Mouse (Mus musculus) embryo, embryonic 11.5 days (tissue): Measurements from ENCODE around the gene 2210408I21Rik.

ENCODE experiments used
- DNase-seq: peaks from one replicate; pipeline ENCODE4 v3.0.0-alpha.2; 2012; ENCODE audit warnings: low read depth, low spot score

The 2210408I21Rik gene

DNA sequence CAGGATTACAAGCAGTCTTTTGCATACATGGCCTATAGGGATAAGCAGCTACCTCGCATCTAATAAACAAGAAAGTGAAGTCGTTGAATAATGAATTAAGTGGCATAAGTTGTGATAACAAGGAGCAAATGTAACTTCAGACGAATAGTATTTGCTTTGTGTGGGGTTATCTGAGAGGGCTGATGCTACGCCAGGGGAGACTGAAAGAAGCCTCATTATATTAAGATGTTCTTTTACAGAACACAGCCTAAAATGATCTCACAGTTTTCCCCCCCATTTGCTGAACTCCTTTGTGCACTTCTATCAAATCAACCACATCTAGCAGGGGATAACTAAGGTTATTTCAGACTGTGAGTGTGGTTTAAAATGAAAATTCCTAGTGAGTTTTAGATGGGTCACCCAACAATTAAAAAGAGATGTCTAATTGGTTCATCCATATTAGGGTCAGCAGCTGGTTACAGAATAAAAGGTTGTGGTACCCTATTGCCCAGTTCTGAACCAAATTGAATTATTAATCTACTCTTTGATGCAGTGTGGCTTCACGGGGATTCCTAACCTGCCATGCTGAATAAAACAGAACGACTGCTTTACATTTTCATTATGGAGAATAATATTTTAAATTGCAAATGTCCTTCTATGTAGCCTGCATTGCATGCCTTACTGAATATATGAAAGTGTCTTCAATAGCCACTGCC is 343.2 kb downstream of the 2210408I21Rik start:
- no peak for DNase-seq

DNA sequence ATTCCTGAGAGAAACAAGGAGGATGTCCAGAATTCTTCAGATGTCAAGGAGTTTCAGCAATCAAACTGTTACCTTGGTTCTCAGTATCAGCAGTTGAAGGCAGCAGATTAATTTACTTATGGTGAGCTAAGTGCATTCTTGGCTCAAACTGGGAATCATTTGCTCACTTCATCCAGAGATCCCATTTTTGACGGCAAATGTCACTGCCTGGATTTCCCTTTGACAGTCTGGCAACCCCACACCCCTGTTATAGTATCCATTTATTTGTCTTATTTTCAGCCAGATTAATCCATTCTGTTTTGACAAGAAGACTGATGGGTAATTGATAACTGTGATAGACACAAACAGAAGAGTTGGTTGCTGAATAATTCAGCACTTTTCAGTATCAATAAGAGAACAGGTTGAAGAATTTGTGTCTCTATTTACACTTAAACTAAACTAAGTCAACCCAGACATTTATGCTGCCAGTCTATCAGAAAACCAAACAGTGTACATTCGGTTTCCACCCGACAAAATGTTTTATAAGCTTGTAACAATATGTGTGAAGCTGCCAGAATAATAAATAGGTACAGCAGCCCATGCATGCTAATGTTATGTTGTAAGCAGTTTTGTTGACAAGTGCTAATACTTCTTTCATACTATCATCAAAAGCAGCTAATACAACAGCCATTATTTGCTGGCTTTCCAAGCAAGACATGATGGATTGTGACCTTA is 354.8 kb downstream of the 2210408I21Rik start:
- DNase-seq: no peak

DNA sequence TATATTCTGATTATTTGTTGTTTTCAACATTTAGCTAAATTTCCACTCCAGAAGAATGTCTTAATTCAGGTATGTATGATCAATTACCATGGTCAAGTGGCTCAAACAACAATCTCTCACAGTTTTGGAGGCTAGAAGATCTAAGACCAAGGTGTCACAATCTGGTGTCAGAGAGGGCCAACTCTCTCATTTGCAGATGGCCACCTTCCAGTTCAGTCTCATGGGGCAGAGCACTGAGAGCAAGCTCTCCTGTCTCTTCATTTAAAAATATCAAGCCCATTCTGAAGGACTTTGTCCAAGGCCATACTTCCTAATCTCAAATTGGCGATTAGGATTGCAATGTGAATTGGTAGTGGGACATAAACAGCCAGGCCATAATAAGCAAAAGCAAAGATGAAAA is 378.7 kb downstream of the 2210408I21Rik start:
- no peak for DNase-seq

DNA sequence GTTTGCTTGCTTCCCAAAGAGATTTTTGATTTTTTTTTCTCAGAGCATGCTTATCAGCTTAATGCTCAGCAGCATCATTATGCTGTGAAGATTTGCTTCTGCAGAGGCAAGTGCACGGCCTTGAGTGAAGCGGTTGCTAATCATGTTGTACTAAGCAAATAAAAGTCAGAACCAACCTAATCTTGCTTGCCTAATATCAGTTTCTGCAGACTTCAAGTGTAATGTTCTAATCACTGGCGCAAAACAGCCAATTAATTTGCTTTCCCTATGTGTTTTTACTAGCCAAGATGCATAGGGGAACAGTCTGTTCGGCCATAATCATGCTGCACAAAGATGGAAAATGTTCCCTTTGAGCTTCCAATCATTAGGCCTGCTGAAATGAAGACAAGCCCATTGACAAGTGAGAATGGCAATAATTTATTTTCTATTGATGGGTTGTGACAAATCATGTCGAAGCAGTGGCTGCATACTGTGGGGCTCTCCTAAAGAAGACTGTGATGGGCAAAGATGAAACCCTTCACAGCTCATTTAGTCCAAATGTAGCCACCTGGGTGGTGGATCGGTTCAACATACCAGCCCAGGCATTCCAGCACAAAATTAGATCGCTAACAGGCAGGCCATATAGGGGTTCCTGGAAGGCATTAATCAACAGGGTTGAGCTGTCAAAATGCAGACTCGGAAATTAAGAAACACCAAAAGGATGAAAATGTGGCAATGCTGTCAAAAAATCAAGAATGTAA is 393.8 kb downstream of the 2210408I21Rik start:
- DNase-seq: no peak

DNA sequence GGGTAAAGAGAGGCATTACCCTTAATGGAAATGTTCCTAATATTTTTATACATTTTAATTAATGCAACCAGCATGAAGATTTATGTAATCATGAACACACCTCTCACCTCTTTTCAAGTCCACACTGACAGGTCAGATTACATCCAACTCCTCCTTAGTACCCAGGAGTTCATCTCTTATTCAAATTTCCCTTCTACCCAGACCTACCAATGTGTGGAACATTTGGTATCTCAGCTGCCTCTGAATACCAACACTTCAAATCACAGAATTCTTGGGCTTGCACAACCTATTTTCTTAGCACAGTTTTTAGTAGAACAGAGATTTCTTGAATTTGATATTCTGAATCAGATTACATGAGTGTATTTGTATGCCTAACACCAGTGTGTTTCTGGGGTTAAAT is 394.4 kb downstream of the 2210408I21Rik start:
- DNase-seq: no peak

DNA sequence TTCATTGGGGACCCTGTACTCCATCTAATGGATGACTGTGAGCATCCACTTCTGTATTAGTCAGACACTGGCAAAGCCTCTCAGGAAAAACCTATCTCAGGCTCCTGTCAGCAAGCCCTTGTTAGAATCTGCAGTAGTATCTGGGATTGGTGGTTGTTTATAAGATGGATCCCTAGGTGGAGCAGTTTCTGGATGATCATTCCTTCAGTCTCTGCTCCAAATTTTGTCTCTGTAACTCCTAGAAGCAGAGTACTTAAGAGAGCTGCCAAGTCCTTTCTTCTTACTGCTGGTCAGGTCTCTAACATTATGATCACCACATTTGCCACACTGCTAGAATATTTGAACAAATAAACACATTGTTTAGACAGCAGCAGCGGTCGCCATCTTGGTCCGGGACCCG is 402.1 kb downstream of the 2210408I21Rik start:
- no peak for DNase-seq

DNA sequence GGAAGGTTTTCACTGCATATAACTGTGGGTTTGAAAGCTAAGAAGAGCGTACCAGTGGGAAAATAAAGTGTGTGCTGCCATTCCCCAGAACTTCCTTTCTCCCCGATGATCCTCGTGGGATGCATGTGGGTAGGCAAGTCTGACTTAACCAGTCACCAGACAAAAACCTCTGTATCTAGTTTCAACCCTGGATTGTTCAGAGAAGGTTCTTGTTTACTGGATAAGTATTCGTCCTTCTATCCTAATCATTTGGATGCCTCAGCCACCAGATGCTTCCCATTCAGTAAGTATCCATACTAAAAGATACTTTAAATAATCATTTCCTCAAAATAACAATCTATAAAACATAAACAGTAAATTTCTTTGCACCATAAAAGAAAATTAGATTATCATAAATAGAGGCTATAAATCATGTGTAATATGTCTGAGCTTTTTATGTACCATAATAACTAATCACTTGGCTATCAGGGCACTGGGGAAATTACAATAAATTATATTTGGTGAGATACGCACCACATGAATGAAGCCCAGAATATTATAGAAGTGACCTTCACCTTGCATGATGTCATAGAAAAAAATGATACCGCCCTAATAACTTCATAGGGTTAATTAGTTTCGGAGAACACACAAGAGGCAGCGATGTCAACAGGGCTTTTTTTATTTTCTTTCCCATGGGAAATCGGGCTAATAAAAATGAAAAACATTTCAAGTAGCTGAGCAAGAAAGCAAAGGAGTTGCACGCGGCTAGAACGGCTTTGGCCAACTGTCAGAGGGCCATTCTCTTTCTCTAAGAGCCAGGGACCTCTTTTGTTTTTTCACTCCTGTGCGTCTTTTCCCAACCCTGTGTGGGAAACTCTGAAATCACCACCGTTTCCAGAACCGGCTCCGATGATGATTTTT is 412.4 kb downstream of the 2210408I21Rik start:
- peak; percentile 13 for DNase-seq

DNA sequence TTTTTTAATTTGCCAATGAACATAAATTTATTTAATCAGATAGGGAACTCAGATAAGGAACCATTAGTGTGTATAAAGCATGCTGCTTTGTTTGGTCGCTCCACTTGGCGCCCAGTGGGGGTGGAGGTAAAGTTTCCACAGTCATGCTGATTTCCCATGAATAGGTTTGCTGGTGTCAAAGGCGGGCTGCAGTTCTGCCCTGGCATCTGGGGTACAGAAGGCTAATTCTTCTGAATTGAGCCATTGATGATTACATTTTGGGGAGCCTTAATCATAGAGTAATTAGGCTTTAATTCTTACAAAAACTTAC is 413.0 kb downstream of the 2210408I21Rik start:
- DNase-seq: peak; percentile 22

DNA sequence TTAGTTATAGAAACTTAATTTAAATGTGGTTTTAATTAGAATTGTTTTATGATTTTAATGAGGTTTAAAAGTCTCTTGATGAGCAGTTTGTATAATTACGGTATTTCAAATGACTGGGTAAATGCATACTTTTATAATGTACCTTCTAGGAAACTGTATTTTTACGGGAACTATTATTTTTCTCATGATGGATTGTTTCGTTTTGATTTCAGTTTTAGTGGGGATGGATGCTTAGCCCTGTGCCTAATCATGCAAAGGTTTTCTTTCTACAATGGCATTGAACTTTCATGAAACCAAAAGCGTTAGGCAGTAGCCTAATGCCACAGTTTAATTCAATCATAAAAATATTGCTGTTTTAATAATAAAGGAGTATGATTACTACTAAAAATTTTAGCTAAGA is 413.4 kb downstream of the 2210408I21Rik start:
- DNase-seq: no peak

DNA sequence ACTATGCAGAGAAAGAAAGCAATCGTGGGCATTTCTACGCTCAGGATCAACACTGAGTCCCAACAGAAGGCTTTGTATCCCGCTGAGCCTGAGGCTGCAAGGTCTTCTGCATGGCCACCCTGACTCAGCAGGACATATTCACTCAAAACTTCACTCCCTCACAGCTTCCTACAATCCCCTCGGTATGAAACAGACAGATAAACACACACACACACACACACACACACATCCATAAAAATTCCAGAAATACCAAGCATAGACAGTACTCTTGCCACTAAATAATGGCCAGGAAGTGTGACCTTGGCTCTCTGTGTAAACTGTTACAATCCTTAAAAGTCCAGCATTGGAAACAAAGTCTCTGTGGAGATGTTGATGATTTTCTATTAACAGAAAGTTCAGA is 458.7 kb downstream of the 2210408I21Rik start:
- no peak for DNase-seq

DNA sequence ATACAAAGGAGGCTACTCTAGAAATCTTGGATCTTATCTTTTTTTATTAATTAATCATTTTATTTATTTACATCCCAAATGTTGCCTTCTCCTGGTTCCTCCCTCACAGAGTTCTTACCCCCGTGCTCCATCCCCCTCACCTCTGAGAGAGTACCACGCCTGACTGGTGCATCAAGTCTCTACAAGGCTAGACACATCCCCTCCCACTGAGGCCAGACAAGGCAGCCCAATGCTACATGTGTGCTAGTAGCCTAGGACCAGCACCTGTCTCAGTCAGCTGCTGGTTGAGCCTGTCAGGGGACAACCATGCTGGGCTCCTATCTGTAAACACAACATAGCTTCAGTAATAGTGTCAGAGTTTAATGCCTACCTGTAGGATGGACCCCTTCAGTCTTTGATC is 480.0 kb downstream of the 2210408I21Rik start:
- DNase-seq: no peak
